Mouse (Mus musculus) liver, postnatal 0 days (tissue): ENCODE measurements at regions not wholly inside any gene's neighbourhood (a gene's known extent, or its start where the extent isn't known, plus 50 kb on each side); places are given as distances from the start of the nearest gene placed in this dataset.

ENCODE experiments used
- CTCF ChIP-seq: sonication (generic); IDR thresholded peaks from 2 replicates; pipeline ENCODE4 v1.5.1; 2016; ENCODE audit warnings: antibody characterized with exemption, low read depth
- EP300 ChIP-seq: IDR thresholded peaks from 2 replicates; pipeline ENCODE4 v1.6.1; 2016; ENCODE audit warnings: antibody characterized with exemption, low read depth, mild to moderate bottlenecking

DNA sequence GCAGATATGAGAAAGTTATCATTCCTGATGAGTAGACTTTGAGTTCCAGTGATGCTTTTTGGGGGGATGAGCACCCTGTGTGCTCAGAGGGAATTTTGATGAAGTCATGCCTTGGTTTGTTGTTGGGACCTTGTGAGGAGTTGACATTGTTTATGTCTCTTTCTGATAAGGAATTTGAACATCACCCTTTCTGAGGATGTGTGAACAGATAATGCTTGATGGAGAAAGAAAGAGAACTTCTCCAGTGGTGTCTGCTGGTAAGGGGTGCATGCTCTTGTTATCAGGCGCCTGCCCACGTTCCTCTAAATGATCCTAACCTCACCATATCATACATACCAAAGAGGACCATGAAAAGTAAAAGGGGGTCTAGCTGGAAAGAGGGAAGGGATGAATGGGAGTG, 413.1 kb upstream of the Zfp462 start:
- TF ChIP-seq CTCF (no peak), EP300 (no peak)
